ENCODE assay signal across 20 mouse cellular contexts in the genomic region with DNA sequence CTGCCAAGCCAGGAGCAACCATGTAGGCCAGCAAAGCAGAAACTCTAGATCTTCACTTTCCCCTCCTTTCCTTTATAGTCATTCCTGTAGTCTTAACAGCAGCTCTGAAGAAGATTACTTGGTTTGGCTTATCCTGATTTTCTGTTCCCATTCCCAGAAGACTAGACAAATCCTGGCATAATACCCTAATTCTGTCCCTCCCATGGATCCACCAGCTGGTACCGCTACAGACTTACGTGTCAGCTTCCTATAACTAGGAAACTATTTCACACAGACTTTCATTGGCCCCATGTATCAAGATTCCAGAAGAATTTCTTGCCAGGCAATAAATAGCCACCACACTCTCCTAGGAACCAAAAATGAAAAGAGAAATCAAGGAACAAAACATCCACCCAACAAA.
DNase-seq lines count a peak whose midpoint lies in the region; ATAC-seq and TF ChIP-seq lines count a peak whose summit lies in the region.
"Had no signal": no experiment of that assay in that cellular context is flagged by ENCODE, and none has a peak within 500 bp of the region (broad histone marks: within the 10 kb centered on the region; RNA-seq: fewer than 3 reads in every experiment).

No protein-coding gene starts in this region.

- no peak for ATAC-seq in forebrain, postnatal 0 days
- ATAC-seq in megakaryocyte progenitor cell, adult 5-6 weeks (replicated peaks; ENCODE audit: poor library complexity): no peak
- ATAC-seq: activated CD4-positive, CD25-positive, alpha-beta regulatory T cell, adult 4 months; forebrain, embryonic 16.5 days; intestine, embryonic 16.5 days; Patski had no signal

- no peak overlapping the region for H3K9ac ChIP-seq in forebrain, postnatal 0 days
- H3K9ac ChIP-seq: embryonic facial prominence, embryonic 12.5 days; heart, embryonic 12.5 days; hindbrain, embryonic 15.5 days had no signal

- no peak for TF ChIP-seq CTCF in forebrain, postnatal 0 days (IDR thresholded peaks at IDR 0.05; ENCODE audit: low read depth)

- 84% methylated on average over 2 of the region's 2 CpGs for WGBS in forebrain, postnatal 0 days

- H3K27me3 ChIP-seq in forebrain, postnatal 0 days (ENCODE audit: insufficient read depth, low read length): no peaks in the 10 kb centered on the region
- H3K27me3 ChIP-seq: CH12.LX; embryonic facial prominence, embryonic 12.5 days; heart, embryonic 12.5 days; hindbrain, embryonic 15.5 days; Patski had no signal

- no peaks in the 10 kb centered on the region for H3K36me3 ChIP-seq in forebrain, postnatal 0 days (ENCODE audit: insufficient read depth)
- H3K36me3 ChIP-seq: embryonic facial prominence, embryonic 12.5 days; heart, embryonic 12.5 days; hindbrain, embryonic 15.5 days had no signal

- peak; percentile 12 for DNase-seq in brain, adult 2 months (ENCODE audit: low read depth, low spot score)
- peak; percentile 17 for DNase-seq in cerebellum, adult 11-12 months
- DNase-seq in cerebellum, adult 9-10 months: peak; percentile 51
- DNase-seq in cerebellum, postnatal 25 days: peak; percentile 55 to 68
- DNase-seq in forebrain, postnatal 0 days: no peak
- no peak for DNase-seq in lung, postnatal 25 days (ENCODE audit: low spot score)
- DNase-seq: adrenal gland, adult 2 months; adrenal gland, postnatal 25 days; gastrocnemius, postnatal 14 days; heart, postnatal 36 days; kidney, adult 2 months had no signal

- H3K27ac ChIP-seq in forebrain, postnatal 0 days (ENCODE audit: low read depth, low read length): no peak overlapping the region
- H3K27ac ChIP-seq: embryonic facial prominence, embryonic 12.5 days; hindbrain, embryonic 15.5 days had no signal

- H3K4me2 ChIP-seq in forebrain, postnatal 0 days (ENCODE audit: low read depth): no peak overlapping the region
- H3K4me2 ChIP-seq: embryonic facial prominence, embryonic 12.5 days; heart, embryonic 12.5 days; hindbrain, embryonic 15.5 days had no signal

- no peaks in the 10 kb centered on the region for H3K4me1 ChIP-seq in forebrain, postnatal 0 days (ENCODE audit: insufficient read depth)
- H3K4me1 ChIP-seq: embryonic facial prominence, embryonic 12.5 days; heart, embryonic 12.5 days; hindbrain, embryonic 15.5 days had no signal

- H3K4me3 ChIP-seq in forebrain, postnatal 0 days (ENCODE audit: low read depth, low read length): no peak overlapping the region
- H3K4me3 ChIP-seq: embryonic facial prominence, embryonic 12.5 days; heart, embryonic 12.5 days; hindbrain, embryonic 15.5 days had no signal

- H3K9me3 ChIP-seq in forebrain, postnatal 0 days (ENCODE audit: low read length): no peaks in the 10 kb centered on the region
- H3K9me3 ChIP-seq: embryonic facial prominence, embryonic 12.5 days; heart, embryonic 12.5 days; hindbrain, embryonic 15.5 days had no signal

Comparison
In these comparisons a context has a peak if more than half of its experiments do, and no peak if none do; other contexts are left out.
1. DNase-seq: peak in brain, adult 2 months (single experiment), cerebellum, adult 11-12 months (single experiment), cerebellum, adult 9-10 months (single experiment) and cerebellum, postnatal 25 days (2 of 2); none in forebrain, postnatal 0 days (single experiment) and lung, postnatal 25 days (single experiment).